Mouse (Mus musculus) brain, embryonic 14.5 days (tissue): ENCODE data around the gene Gtf2f2.

ENCODE experiments used
- CTCF ChIP-seq: fragments of 200-500 bp; IDR thresholded peaks from 2 replicates; pipeline ENCODE4 v1.5.1; 2012; ENCODE audit warnings: inconsistent platforms, mild to moderate bottlenecking, moderate library complexity, borderline replicate concordance; ENCODE audit not compliant: insufficient read depth, insufficient read length; ENCODE audit errors: extremely low read depth
- POLR2A ChIP-seq: fragments of 200-500 bp; IDR thresholded peaks from 2 replicates; pipeline ENCODE4 v1.6.1; 2012; ENCODE audit warnings: mild to moderate bottlenecking, inconsistent platforms, borderline replicate concordance; ENCODE audit not compliant: poor library complexity, insufficient read depth, insufficient read length, severe bottlenecking; ENCODE audit errors: extremely low read depth

DNA sequence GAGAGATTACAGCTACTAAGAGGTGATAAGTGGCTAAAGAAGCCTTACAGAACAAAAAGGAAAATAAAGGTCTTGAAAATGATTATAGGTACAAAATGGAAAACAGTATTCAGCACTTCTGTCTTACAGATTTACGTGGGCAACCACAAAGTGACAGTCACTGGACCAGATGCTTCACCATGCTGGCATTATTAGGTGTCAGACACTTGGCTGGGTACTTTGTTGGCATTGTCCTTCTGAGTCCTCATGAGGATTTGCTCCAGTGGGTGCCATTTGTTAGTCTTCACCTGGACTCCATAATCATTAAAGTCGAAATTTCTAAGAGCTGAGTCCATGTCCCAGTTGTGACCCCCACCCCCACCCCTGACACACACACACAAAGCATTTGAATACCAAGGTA lies 3.7 kb upstream of the Gtf2f2 start:
- TF ChIP-seq POLR2A (no peak), CTCF (no peak)
